Mouse (Mus musculus) heart, embryonic 13.5 days (tissue): ENCODE results near the gene Phlpp1. TPM values are rescaled to one million over a fixed set of nuclear protein-coding genes. Genes with fewer than 3 reads are reported as not detected.

ENCODE experiments used
- ATAC-seq: fragments of 200-750 bp; cut with Nextera tagmentation; 2 replicates; pipeline ENCODE4 v1.8.0; 2017; ENCODE audit warnings: moderate TSS enrichment; ENCODE audit not compliant: insufficient number of reproducible peaks, low FRiP score, low TSS enrichment; ENCODE audit errors: extremely low read depth
- H3K27ac ChIP-seq: fragments of 300-500 bp; sonication (generic); replicated peaks from 2 replicates; pipeline ENCODE4 v1.5.1; 2015; ENCODE audit warnings: moderate library complexity, mild to moderate bottlenecking, inconsistent platforms
- H3K27me3 ChIP-seq: fragments of 300-500 bp; sonication (generic); replicated peaks from 2 replicates; pipeline ENCODE4 v1.6.1; 2015; ENCODE audit warnings: mild to moderate bottlenecking, inconsistent platforms
- H3K36me3 ChIP-seq: fragments of 300-500 bp; sonication (generic); 2 replicates; pipeline ENCODE4 v1.6.1; 2015; ENCODE audit warnings: mild to moderate bottlenecking, inconsistent platforms
- H3K4me1 ChIP-seq: fragments of 300-500 bp; sonication (generic); 2 replicates; pipeline ENCODE4 v1.6.1; 2015; ENCODE audit warnings: inconsistent platforms
- H3K4me2 ChIP-seq: fragments of 300-500 bp; sonication (generic); 2 replicates; pipeline ENCODE4 v1.6.1; 2015; ENCODE audit warnings: inconsistent platforms, mild to moderate bottlenecking, moderate library complexity
- H3K4me3 ChIP-seq: fragments of 300-500 bp; sonication (generic); 2 replicates; pipeline ENCODE4 v1.5.1; 2015; ENCODE audit warnings: moderate library complexity, mild to moderate bottlenecking, inconsistent platforms
- H3K9ac ChIP-seq: fragments of 300-500 bp; sonication (generic); 2 replicates; pipeline ENCODE4 v1.6.1; 2015; ENCODE audit warnings: inconsistent platforms, mild to moderate bottlenecking, moderate library complexity
- H3K9me3 ChIP-seq: fragments of 300-500 bp; sonication (generic); 2 replicates; pipeline ENCODE4 v1.6.1; 2016; ENCODE audit warnings: inconsistent platforms
- WGBS: fragments of 180-500 bp; shearing (Covaris S2); methylation state at CpG from one replicate; pipeline ENCODE4 v1.1.7; 2015; ENCODE audit warnings: mixed read lengths; 5-methylcytosine and 5-hydroxymethylcytosine counted together
- polyA plus RNA-seq: library from polyadenylated mRNA; unstranded; fragments of >200 nt; fragmentation: Nextera tagmentation; extraction: Ambion mirVana; gene quantifications from 2 replicates; pipeline ENCODE4 v1.2.1, GENCODE M21; 2015

Phlpp1 gene
- polyA plus RNA-seq, 1 experiment from 2014 or later: 3.9 TPM

DNA sequence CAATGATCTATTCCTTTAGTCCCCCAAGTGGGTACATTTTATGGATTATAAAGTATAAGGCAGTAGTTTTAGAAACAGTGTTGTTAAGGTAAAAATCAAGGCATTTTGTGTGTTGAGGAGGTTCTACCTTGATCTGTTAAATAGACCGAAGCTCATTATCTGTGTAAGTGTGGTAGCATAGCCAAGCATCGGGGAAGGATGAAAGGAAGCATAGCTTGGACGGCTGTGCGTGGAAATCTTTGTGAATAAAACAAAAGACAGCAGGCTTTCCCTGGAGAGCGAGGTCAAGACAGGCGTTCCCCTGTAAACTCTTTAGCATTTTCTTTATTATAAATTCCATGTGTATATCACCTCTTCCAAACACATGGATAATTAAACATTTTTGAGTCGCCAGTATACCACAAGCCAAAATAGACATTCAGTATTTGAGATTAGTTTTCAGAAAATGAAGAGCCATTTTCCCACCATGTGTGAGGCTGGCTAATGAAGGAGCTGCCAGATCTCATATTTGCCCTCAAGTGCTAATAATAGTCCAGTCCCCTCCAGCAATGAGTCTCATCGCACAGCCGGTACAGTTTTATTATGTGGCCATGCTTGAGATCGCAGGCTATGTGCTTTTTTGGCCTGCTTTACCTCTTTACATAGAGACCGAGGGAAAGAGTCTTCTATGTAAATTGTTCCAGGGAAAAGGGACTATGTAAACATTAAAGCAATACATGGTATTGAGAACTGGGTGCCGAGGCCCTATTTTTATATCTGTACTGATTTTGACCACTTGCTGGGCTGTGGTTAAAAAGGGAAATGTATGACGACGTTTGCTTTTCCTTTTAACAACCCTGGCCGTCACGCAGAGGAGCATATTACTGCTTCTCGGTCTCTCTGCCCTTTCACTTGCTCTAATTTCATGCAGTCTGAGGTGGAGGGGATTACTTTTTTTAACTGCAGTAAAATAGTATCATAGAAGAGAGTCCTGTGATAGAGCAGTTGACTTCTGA lies 22.9 kb upstream of the Phlpp1 start:
- Histone ChIP-seq H3K9ac (no peak overlapping the region), H3K27ac (peak overlapping the region; percentile 48; the same call in 1 of the 2 replicates), H3K4me2 (0 out of 2 replicates have a peak overlapping the region, but pooled peaks have one; percentile 7), H3K4me3 (no peak overlapping the region), H3K4me1 (0 out of 2 replicates have a peak, but pooled peaks cover 3% of the 10 kb centered on the region), H3K27me3 (no peaks in the 10 kb centered on the region), H3K36me3 (no peaks in the 10 kb centered on the region), H3K9me3 (no peaks in the 10 kb centered on the region)
- 64% methylated on average over 17 of the region's 17 CpGs for WGBS
- ATAC-seq: no peak

DNA sequence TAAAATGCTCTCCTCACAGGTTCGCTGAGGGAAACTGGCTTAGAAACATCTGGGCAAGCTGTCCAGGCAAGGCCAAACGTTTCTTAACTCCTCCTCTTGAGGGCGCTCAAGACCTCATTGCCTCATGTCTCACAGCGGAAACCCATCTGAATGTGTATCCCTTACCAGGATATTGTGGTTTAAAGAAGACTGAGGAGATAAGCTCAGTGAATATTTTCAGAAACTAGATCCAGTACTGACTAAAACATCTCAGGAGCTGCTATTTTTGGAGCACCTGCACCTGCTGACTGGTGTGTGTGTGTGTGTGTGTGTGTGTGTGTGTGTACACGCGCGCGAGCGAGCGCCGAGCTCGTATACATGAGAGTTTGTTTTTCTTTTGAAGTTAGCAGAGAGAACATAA lies 19.7 kb upstream of the Phlpp1 start:
- ATAC-seq: no peak
- WGBS: 80% methylated on average over 12 of the region's 12 CpGs

DNA sequence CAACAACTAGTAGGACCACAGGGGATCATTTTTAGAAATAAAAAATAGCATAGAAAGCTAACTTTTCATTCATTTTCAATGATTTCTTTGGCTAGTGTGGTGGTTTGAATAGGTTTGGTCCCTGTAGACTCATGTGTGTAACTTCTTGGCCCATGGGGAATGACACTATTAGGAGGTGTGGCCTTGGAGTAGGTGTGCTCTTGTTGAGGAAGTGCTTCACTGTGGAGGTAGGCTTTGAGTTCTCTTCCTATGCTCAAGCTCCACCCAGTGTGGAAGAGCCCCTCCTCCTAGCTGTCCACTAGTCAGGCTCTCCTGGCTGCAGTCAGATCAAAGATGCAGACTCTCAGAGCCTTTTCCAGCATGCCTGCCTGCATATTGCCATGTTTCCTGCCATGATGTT lies 18.8 kb upstream of the Phlpp1 start:
- H3K27ac ChIP-seq: no peak overlapping the region
- H3K9ac ChIP-seq: no peak overlapping the region
- H3K4me2 ChIP-seq: no peak overlapping the region
- no peaks in the 10 kb centered on the region for H3K27me3 ChIP-seq
- ATAC-seq: no peak
- no peaks in the 10 kb centered on the region for H3K9me3 ChIP-seq
- 0 out of 2 replicates have a peak, but pooled peaks cover 3% of the 10 kb centered on the region for H3K4me1 ChIP-seq
- no peaks in the 10 kb centered on the region for H3K36me3 ChIP-seq
- H3K4me3 ChIP-seq: no peak overlapping the region

More for the DNA sequence above, 19.7 kb upstream of the Phlpp1 start:
- Histone ChIP-seq H3K4me2 (no peak overlapping the region), H3K27ac (no peak overlapping the region), H3K4me3 (no peak overlapping the region), H3K4me1 (0 out of 2 replicates have a peak, but pooled peaks cover 3% of the 10 kb centered on the region), H3K27me3 (no peaks in the 10 kb centered on the region), H3K9me3 (no peaks in the 10 kb centered on the region), H3K36me3 (no peaks in the 10 kb centered on the region), H3K9ac (no peak overlapping the region)

DNA sequence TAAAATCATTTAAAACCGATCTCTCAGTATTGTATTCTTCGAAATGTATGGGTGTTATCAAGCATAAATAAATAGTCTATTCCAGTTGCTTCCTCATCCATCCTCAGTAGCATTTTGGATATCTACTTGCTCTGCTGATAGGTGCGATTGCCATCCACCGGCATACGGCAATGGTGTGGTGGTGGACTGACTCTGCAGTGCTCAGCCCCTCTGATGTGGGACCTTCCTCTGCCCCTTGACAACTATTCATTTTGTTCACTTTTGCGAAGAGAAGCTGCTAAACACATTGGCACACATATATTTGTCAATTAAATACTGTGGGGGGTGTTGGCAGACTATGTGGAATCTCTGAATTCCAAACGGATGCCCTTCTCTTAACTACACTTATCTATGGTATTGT lies 17.0 kb upstream of the Phlpp1 start:
- Histone ChIP-seq H3K4me3 (no peak overlapping the region), H3K27ac (no peak overlapping the region), H3K4me2 (no peak overlapping the region), H3K27me3 (no peaks in the 10 kb centered on the region), H3K36me3 (no peaks in the 10 kb centered on the region), H3K4me1 (no peaks in the 10 kb centered on the region), H3K9ac (no peak overlapping the region), H3K9me3 (no peaks in the 10 kb centered on the region)
- 80% methylated on average over 7 of the region's 7 CpGs for WGBS
- ATAC-seq: no peak

DNA sequence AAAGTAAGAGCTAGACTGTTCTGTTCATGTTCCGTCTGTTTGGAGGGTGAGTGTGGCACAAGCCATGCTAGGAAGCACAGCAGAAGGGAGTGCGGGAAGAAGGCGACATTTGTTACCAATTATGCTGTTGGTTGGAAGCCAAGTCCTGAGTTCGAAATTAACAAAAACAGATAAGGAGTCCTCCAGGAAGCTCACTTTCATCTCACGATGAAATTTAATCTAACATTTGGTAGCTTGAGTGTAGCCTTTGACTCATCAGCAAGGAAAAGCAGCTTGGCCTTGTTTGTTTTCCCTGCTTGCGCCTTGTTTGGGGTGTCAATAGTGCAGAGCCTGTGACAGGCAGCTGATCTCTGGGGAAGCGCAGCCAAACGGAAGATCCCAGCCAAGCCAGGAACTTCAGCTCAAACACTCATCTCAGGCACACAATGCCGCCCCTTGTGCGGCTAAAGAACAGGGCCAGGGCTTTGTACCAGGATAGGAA lies 16.4 kb upstream of the Phlpp1 start:
- Histone ChIP-seq H3K27ac (no peak overlapping the region), H3K4me2 (no peak overlapping the region), H3K27me3 (no peaks in the 10 kb centered on the region), H3K9ac (no peak overlapping the region), H3K36me3 (no peaks in the 10 kb centered on the region), H3K4me1 (no peaks in the 10 kb centered on the region), H3K9me3 (no peaks in the 10 kb centered on the region), H3K4me3 (no peak overlapping the region)
- 53% methylated on average over 10 of the region's 10 CpGs for WGBS
- ATAC-seq: no peak

DNA sequence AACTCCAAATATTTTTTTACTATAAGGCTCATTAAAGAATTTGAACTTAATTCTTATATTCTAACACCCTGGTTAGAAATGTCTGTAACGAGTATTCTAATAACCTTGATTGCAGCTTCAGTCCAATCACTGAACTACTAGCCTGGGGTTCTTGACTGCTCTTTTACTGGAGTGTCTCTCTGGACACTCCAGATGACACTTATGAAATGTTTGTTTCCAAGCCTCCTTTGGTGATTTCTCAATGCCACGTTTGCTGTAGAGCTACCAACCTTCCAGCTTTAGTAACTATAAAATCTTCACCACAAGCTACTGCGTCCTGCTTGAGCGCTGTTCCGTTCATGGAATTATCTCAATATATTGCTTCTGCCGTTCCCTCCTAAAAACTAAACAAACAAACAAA lies 15.8 kb upstream of the Phlpp1 start:
- ATAC-seq: no peak
- no peak overlapping the region for H3K4me3 ChIP-seq
- WGBS: 77% methylated on average over 6 of the region's 6 CpGs
- no peak overlapping the region for H3K9ac ChIP-seq
- no peaks in the 10 kb centered on the region for H3K36me3 ChIP-seq
- H3K27me3 ChIP-seq: no peaks in the 10 kb centered on the region
- H3K4me2 ChIP-seq: no peak overlapping the region
- no peak overlapping the region for H3K27ac ChIP-seq
- no peaks in the 10 kb centered on the region for H3K4me1 ChIP-seq
- H3K9me3 ChIP-seq: no peaks in the 10 kb centered on the region

DNA sequence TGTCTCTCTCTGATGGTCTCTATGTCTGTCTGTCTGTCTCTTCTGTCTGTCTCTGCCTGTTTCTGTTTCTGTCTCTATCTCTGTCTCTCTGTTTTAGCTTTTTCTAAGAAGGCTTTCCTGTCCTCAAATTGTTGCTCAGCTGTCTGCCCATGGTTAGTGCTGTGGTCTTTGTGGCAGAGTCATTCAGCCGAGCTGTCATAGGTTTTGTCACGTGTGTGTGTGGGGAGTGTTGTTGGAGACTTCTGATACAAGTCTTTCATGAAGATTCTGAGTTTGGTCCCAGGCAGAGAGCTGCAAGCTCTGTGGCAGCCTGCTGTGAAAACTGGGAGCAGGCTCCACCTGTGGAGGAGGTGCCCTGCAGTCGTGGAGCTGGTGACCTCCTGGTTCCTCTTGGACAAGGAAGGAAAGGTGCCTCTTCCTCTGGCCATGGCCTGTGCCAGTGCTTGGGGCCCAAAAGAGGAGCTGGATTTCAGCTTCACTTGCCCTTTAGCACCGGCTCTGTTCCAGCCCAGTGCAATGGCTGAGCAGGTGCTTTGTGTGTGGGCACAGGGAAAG lies 13.5 kb upstream of the Phlpp1 start:
- WGBS: 58% methylated on average over 4 of the region's 4 CpGs
- Histone ChIP-seq H3K4me2 (no peak overlapping the region), H3K9me3 (no peaks in the 10 kb centered on the region), H3K4me3 (no peak overlapping the region), H3K4me1 (no peaks in the 10 kb centered on the region), H3K36me3 (no peaks in the 10 kb centered on the region), H3K27ac (no peak overlapping the region), H3K9ac (no peak overlapping the region), H3K27me3 (no peaks in the 10 kb centered on the region)
- no peak for ATAC-seq

DNA sequence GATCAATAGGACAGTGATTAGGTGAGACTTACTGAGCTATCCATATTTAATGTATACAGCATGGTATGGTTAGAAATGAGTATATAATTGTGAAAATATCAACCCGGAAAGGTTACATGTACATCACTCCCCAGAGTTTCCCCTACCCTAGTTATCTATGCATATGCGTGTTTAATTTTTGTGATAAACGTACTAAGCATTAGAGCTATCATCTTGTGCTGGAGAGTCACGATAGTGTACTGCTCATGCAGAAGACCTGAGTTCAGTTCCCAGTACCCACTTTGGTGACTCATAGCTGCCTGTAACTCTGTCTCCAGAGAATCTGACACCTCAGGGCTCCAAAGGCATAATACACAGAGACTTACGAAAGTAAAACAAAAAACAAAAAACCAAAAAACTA lies 11.9 kb upstream of the Phlpp1 start:
- Histone ChIP-seq H3K4me3 (no peak overlapping the region), H3K27ac (no peak overlapping the region), H3K36me3 (no peaks in the 10 kb centered on the region), H3K4me2 (no peak overlapping the region), H3K9ac (no peak overlapping the region), H3K9me3 (no peaks in the 10 kb centered on the region), H3K4me1 (no peaks in the 10 kb centered on the region), H3K27me3 (no peaks in the 10 kb centered on the region)
- ATAC-seq: no peak
- 86% methylated on average over 5 of the region's 5 CpGs for WGBS

DNA sequence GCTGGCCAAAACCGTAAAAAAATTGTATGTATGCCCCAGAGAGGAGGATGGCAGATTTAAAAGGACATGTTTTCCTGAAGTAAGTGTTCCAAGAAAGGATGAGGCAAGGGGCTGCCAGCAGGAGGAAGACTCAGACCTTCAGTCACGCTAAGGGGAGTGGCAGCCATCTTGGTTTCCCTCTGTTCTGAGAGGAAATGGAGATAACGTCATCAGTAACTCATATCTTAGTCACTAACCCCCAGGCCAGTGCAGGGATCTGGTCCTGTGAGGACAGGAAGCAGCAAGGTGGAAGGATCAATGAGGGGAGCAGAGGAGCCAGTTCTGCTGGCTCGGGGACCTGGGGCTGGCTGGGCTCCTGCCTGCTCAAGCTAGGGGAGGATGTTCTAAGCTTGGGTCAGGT lies 10.6 kb upstream of the Phlpp1 start:
- WGBS: 65% methylated on average over 4 of the region's 4 CpGs

DNA sequence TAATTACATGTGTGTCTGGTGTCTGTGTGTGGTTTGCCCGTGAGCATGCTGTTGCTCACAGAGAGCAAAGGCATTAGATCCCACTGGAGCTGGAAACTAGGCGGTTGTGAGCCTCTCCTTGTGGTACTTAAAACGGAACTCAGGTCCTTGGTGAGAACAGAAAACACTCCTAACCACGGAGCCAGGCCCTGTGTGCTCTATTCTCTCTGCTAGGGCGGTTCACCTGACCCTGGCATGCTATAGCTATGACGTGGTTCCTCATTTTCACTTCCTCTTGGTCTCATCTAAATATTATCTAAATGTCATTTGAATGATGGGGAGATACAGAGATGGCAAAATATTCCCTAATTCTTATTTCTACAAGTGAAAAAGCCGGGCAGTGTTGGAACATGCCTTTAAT lies 9.0 kb upstream of the Phlpp1 start:
- Histone ChIP-seq H3K36me3 (no peaks in the 10 kb centered on the region), H3K9ac (no peak overlapping the region), H3K4me2 (no peak overlapping the region), H3K9me3 (no peaks in the 10 kb centered on the region), H3K27ac (no peak overlapping the region), H3K4me1 (no peaks in the 10 kb centered on the region), H3K4me3 (no peak overlapping the region), H3K27me3 (no peaks in the 10 kb centered on the region)
- no peak for ATAC-seq
- WGBS: 71% methylated on average over 7 of the region's 7 CpGs

More for the DNA sequence above, 10.6 kb upstream of the Phlpp1 start:
- H3K9me3 ChIP-seq: no peaks in the 10 kb centered on the region
- no peaks in the 10 kb centered on the region for H3K4me1 ChIP-seq
- H3K4me2 ChIP-seq: no peak overlapping the region
- H3K4me3 ChIP-seq: no peak overlapping the region
- H3K36me3 ChIP-seq: no peaks in the 10 kb centered on the region
- H3K9ac ChIP-seq: no peak overlapping the region
- no peak overlapping the region for H3K27ac ChIP-seq
- no peak for ATAC-seq
- H3K27me3 ChIP-seq: no peaks in the 10 kb centered on the region

DNA sequence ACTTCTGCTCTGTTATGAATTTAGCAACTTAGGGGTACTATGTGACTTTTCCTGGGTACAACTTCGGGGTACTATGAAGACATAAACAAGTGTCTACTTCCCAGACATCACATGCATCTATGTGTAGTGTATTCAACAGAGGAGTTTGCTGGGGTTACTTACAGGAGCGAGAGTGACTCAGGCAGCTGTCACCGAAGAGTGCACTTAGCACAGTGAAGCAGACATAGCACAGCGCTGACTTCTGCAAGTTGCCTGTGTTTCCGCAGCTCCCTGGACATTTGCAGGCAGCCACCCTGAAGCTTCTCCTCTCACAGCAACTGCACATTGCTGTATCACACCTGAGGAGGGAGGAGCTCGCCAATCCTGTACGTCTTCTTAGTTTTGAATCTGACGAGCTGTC lies 8.2 kb upstream of the Phlpp1 start:
- no peaks in the 10 kb centered on the region for H3K36me3 ChIP-seq
- no peaks in the 10 kb centered on the region for H3K27me3 ChIP-seq
- ATAC-seq: no peak
- 70% methylated on average over 8 of the region's 8 CpGs for WGBS
- H3K27ac ChIP-seq: no peak overlapping the region
- H3K9me3 ChIP-seq: no peaks in the 10 kb centered on the region
- H3K4me1 ChIP-seq: no peaks in the 10 kb centered on the region
- no peak overlapping the region for H3K4me3 ChIP-seq
- H3K9ac ChIP-seq: no peak overlapping the region
- H3K4me2 ChIP-seq: no peak overlapping the region
